Mouse (Mus musculus): Measurements from ENCODE around the gene Ube2g2.

Ube2g2 gene

GRCm38 (mm10) chr10:77622055-77622988 lies at the start of gene Ube2g2:
Gene Ube2g2, plus strand, starts transcription at chr10:77622275.
- peak; percentile 95 for DNase-seq

GRCm38 (mm10) chr10:77573162-77573561 lies 48.9 kb upstream of the Ube2g2 start:
- DNase-seq = no peak

- no peak for DNase-seq
Observed at GRCm38 (mm10) chr10:77580027-77580920, 41.8 kb upstream of the Ube2g2 start.

GRCm38 (mm10) chr10:77581023-77581407 lies 41.1 kb upstream of the Ube2g2 start:
- DNase-seq = no peak

GRCm38 (mm10) chr10:77581408-77582284 lies 40.4 kb upstream of the Ube2g2 start, which contains the start of gene Pttg1ip:
Gene Pttg1ip, plus strand, starts transcription at chr10:77581720.
- DNase-seq = peak; percentile 95

GRCm38 (mm10) chr10:77582285-77582618 lies 39.8 kb upstream of the Ube2g2 start:
- no peak for DNase-seq

- DNase-seq = no peak
Observed at GRCm38 (mm10) chr10:77583795-77584422, 38.2 kb upstream of the Ube2g2 start.

- no peak for DNase-seq
Observed at GRCm38 (mm10) chr10:77586637-77587036, 35.4 kb upstream of the Ube2g2 start.

- no peak for DNase-seq
Observed at GRCm38 (mm10) chr10:77587091-77587775, 34.8 kb upstream of the Ube2g2 start.

- no peak for DNase-seq
Observed at GRCm38 (mm10) chr10:77588036-77588435, 34.0 kb upstream of the Ube2g2 start.

GRCm38 (mm10) chr10:77589117-77589516 lies 33.0 kb upstream of the Ube2g2 start:
- DNase-seq = no peak

- no peak for DNase-seq
Observed at GRCm38 (mm10) chr10:77589749-77590148, 32.3 kb upstream of the Ube2g2 start.

GRCm38 (mm10) chr10:77590812-77591211 lies 31.3 kb upstream of the Ube2g2 start:
- peak; percentile 79 for DNase-seq

GRCm38 (mm10) chr10:77591546-77591945 lies 30.5 kb upstream of the Ube2g2 start:
- DNase-seq = no peak

GRCm38 (mm10) chr10:77596060-77596459 lies 26.0 kb upstream of the Ube2g2 start:
- no peak for DNase-seq

GRCm38 (mm10) chr10:77603021-77603420 lies 19.1 kb upstream of the Ube2g2 start:
- no peak for DNase-seq

- peak; percentile 16 for DNase-seq
Observed at GRCm38 (mm10) chr10:77604111-77604510, 18.0 kb upstream of the Ube2g2 start.

- DNase-seq = no peak
Observed at GRCm38 (mm10) chr10:77604958-77605357, 17.1 kb upstream of the Ube2g2 start.

GRCm38 (mm10) chr10:77605368-77605767 lies 16.7 kb upstream of the Ube2g2 start:
- DNase-seq = peak; percentile 36

GRCm38 (mm10) chr10:77605908-77606826 lies 15.9 kb upstream of the Ube2g2 start, which contains the start of the genes Sumo3 and Gm49325:
Gene Sumo3, plus strand, starts transcription at chr10:77606097.
Gene Gm49325, plus strand, starts transcription at chr10:77606197.
- peak; percentile 100 for DNase-seq

All from thymus, postnatal 25 days (tissue).